Mouse (Mus musculus): ENCODE measurements at regions not wholly inside any gene's neighbourhood (a gene's known extent, or its start where the extent isn't known, plus 50 kb on each side); places are given as distances from the start of the nearest gene placed in this dataset.
A peak's percentile ranks its signal among the peaks of the same experiment; 100 is the strongest.

DNA sequence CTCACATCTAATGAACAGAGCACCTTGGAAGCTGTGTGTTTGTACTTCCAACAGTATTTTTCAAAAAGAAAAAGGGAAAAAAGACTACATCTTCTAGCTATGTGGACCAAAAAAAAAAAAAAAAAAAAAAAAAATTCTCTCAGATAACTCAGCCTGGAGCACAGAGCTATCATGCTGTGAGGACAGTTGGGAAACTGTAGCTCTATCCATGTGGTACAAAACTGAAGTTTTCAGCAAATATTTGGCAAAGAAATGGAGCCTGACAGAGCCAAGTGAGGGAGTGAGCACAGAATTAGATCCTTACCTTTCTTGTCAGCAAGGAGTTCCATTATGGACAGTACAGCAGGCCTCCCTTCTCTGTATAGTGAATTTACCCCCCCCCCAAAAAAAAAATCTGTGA lies 550.2 kb downstream of the Rapgef2 start:
- no peak for ATAC-seq (ENCODE audit: low read depth)
- Histone ChIP-seq H3K9me3 (ENCODE audit: control insufficient read depth, low read length) (no peaks in the 10 kb centered on the region), H3K9ac (replicated peaks; ENCODE audit: low read depth, low read length) (no peak overlapping the region), H3K4me3 (ENCODE audit: low read depth, low read length) (no peak overlapping the region), H3K4me1 (ENCODE audit: control insufficient read depth, insufficient read depth, low read length) (no peaks in the 10 kb centered on the region), H3K27ac (ENCODE audit: low read depth, low read length) (no peak overlapping the region), H3K4me2 (ENCODE audit: low read depth, low read length) (no peak overlapping the region), H3K36me3 (ENCODE audit: control insufficient read depth, insufficient read depth, low read length) (no peaks in the 10 kb centered on the region), H3K27me3 (ENCODE audit: control insufficient read depth, insufficient read depth, low read length) (no peaks in the 10 kb centered on the region)

DNA sequence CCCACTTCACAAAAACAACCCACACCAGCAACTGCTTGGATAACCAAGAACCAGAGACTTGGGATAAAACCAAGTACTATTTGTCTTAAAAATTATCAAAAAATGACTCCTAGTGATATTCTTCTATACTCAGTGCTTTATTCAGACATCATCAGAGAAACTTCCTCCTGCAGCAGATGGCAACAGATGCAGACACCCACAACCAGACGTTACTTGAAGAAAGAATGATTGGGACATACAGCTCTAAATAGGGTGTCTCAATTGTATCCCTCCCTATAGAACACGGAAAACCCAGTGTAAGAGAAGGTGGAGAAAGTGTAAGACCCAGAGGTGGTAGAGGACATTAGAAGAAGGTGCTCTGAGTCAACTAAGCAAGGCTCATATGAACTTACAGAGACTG lies 569.6 kb downstream of the Rapgef2 start:
- Histone ChIP-seq H3K9ac (replicated peaks; ENCODE audit: low read depth, low read length) (no peak overlapping the region), H3K27me3 (ENCODE audit: control insufficient read depth, insufficient read depth, low read length) (no peaks in the 10 kb centered on the region), H3K4me1 (ENCODE audit: control insufficient read depth, insufficient read depth, low read length) (no peaks in the 10 kb centered on the region), H3K4me3 (ENCODE audit: low read depth, low read length) (no peak overlapping the region), H3K4me2 (ENCODE audit: low read depth, low read length) (no peak overlapping the region), H3K36me3 (ENCODE audit: control insufficient read depth, insufficient read depth, low read length) (no peaks in the 10 kb centered on the region), H3K9me3 (ENCODE audit: control insufficient read depth, low read length) (no peaks in the 10 kb centered on the region), H3K27ac (ENCODE audit: low read depth, low read length) (no peak overlapping the region)
- ATAC-seq (ENCODE audit: low read depth): no peak
- 80% methylated on average over 2 of the region's 2 CpGs for WGBS

DNA sequence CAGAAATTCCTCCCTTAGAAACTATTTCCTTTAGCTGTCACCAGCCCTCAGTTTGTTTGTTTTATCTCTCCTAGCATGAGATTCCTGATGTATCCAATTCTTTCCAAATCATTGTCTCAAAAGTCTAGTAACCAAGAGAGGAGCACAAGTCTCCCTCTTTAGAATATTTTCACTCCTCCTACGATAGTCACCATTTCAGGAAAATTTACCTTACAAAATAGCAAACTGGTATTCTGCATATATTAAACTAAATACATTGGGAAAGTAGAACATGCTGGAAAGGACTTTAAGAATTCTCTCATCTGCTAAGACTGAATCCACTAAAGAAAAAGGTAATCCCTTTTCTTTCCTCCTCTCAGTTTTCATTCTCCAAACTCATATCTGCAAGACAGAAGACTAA lies 578.6 kb downstream of the Rapgef2 start:
- ATAC-seq (ENCODE audit: low read depth): no peak
- Histone ChIP-seq H3K27ac (ENCODE audit: low read depth, low read length) (no peak overlapping the region), H3K36me3 (ENCODE audit: control insufficient read depth, insufficient read depth, low read length) (no peaks in the 10 kb centered on the region), H3K4me1 (ENCODE audit: control insufficient read depth, insufficient read depth, low read length) (no peaks in the 10 kb centered on the region), H3K4me3 (ENCODE audit: low read depth, low read length) (no peak overlapping the region), H3K27me3 (ENCODE audit: control insufficient read depth, insufficient read depth, low read length) (no peaks in the 10 kb centered on the region), H3K4me2 (ENCODE audit: low read depth, low read length) (no peak overlapping the region), H3K9ac (replicated peaks; ENCODE audit: low read depth, low read length) (no peak overlapping the region), H3K9me3 (ENCODE audit: control insufficient read depth, low read length) (no peaks in the 10 kb centered on the region)
- 85% methylated on average over 1 of the region's 1 CpGs for WGBS

DNA sequence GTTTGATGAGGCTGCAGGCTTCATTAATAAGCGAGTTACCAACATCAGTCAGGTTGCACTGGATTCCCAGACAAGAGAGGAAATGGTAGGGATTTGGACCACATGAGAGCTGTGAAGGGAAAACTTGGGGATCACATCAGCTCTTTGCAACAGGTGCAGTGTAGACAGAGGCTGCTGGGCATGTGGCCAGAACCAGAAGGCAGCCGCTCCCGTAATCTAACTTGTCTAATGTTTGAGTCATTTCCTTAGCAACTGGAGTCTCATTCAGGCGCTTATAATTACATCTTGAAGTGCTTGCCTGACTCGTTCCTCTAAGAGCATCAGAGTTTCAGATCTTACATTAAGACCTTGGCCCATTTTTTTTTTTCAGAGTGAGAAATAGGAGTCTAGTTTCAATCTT lies 587.4 kb downstream of the Rapgef2 start:
- WGBS: 61% methylated on average over 5 of the region's 5 CpGs
- Histone ChIP-seq H3K27ac (ENCODE audit: low read depth, low read length) (no peak overlapping the region), H3K27me3 (ENCODE audit: control insufficient read depth, insufficient read depth, low read length) (no peaks in the 10 kb centered on the region), H3K36me3 (ENCODE audit: control insufficient read depth, insufficient read depth, low read length) (no peaks in the 10 kb centered on the region), H3K4me1 (ENCODE audit: control insufficient read depth, insufficient read depth, low read length) (no peaks in the 10 kb centered on the region), H3K4me3 (ENCODE audit: low read depth, low read length) (no peak overlapping the region), H3K9ac (replicated peaks; ENCODE audit: low read depth, low read length) (no peak overlapping the region), H3K4me2 (ENCODE audit: low read depth, low read length) (no peak overlapping the region), H3K9me3 (ENCODE audit: control insufficient read depth, low read length) (no peaks in the 10 kb centered on the region)
- no peak for ATAC-seq (ENCODE audit: low read depth)

DNA sequence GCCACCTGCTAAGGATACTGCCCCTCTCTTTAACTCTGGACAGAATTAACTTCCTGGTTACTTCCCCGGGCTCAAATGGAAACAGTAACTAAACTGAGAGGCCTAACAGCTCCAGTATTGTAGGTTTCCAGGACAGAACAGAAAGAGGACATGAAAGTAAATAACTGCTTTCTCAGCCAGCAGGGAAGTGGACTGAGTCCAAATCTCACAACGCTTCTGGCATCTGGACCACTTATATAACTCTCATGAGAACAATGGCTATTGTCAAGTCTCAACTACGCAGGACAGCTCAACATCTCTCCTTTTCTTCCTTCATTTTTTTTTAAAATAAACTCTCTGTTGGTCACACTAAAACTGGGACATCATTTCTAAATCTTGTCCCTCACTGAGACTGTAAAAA lies 594.8 kb downstream of the Rapgef2 start:
- WGBS: 24% methylated on average over 3 of the region's 3 CpGs
- no peak overlapping the region for H3K4me3 ChIP-seq (ENCODE audit: low read depth, low read length)
- peak; percentile 17; the same call in 1 of the 2 replicates for ATAC-seq (ENCODE audit: low read depth)
- no peaks in the 10 kb centered on the region for H3K4me1 ChIP-seq (ENCODE audit: control insufficient read depth, insufficient read depth, low read length)
- H3K27ac ChIP-seq (ENCODE audit: low read depth, low read length): no peak overlapping the region
- no peak overlapping the region for H3K4me2 ChIP-seq (ENCODE audit: low read depth, low read length)
- H3K27me3 ChIP-seq (ENCODE audit: control insufficient read depth, insufficient read depth, low read length): no peaks in the 10 kb centered on the region
- no peak overlapping the region for H3K9ac ChIP-seq (replicated peaks; ENCODE audit: low read depth, low read length)
- H3K36me3 ChIP-seq (ENCODE audit: control insufficient read depth, insufficient read depth, low read length): no peaks in the 10 kb centered on the region
- no peaks in the 10 kb centered on the region for H3K9me3 ChIP-seq (ENCODE audit: control insufficient read depth, low read length)

DNA sequence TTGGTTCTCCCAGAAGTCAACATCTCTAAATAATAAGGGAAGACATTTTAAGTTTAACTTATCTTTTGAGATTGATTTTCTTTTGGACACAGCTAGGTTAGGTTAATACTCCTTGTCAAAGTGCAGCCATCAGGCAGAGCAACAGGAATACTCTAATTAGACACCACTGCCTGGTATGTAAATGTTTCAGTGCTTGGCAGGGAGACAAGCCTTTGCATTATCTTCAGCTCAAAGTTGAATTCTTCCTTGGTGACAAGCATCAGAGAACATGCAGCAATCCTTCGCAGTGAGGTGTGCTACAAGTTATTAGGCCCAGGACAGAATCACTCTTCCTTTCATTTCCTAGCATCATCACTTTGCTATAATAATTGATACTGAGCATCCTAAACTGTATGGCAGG lies 608.7 kb downstream of the Rapgef2 start:
- Histone ChIP-seq H3K36me3 (ENCODE audit: control insufficient read depth, insufficient read depth, low read length) (no peaks in the 10 kb centered on the region), H3K4me1 (ENCODE audit: control insufficient read depth, insufficient read depth, low read length) (no peaks in the 10 kb centered on the region), H3K27ac (ENCODE audit: low read depth, low read length) (no peak overlapping the region), H3K4me3 (ENCODE audit: low read depth, low read length) (no peak overlapping the region), H3K27me3 (ENCODE audit: control insufficient read depth, insufficient read depth, low read length) (no peaks in the 10 kb centered on the region), H3K9me3 (ENCODE audit: control insufficient read depth, low read length) (no peaks in the 10 kb centered on the region), H3K4me2 (ENCODE audit: low read depth, low read length) (no peak overlapping the region), H3K9ac (replicated peaks; ENCODE audit: low read depth, low read length) (no peak overlapping the region)
- WGBS: 76% methylated on average over 1 of the region's 1 CpGs
- ATAC-seq (ENCODE audit: low read depth): no peak

DNA sequence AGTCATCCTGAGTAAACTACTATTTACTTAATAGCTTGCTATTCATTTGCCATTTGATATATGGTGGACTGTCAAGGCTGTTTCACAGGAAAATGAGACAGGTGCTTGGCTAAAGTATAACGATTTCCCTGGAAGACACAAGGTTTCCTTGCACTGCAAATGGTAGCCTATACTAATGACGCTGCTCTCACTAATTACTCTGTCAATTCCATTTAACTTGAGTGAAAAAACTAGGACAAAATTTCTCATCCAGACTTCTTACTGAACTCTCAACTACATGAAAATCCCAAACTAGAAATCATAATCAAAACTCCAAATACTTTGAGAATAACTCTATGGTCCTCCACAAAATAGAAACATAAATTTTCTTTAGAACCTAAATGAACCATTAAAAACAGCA lies 609.5 kb downstream of the Rapgef2 start:
- H3K4me1 ChIP-seq (ENCODE audit: control insufficient read depth, insufficient read depth, low read length): no peaks in the 10 kb centered on the region
- no peak for ATAC-seq (ENCODE audit: low read depth)
- 94% methylated on average over 2 of the region's 2 CpGs for WGBS
- no peak overlapping the region for H3K9ac ChIP-seq (replicated peaks; ENCODE audit: low read depth, low read length)
- H3K4me3 ChIP-seq (ENCODE audit: low read depth, low read length): no peak overlapping the region
- H3K36me3 ChIP-seq (ENCODE audit: control insufficient read depth, insufficient read depth, low read length): no peaks in the 10 kb centered on the region
- H3K9me3 ChIP-seq (ENCODE audit: control insufficient read depth, low read length): no peaks in the 10 kb centered on the region
- no peaks in the 10 kb centered on the region for H3K27me3 ChIP-seq (ENCODE audit: control insufficient read depth, insufficient read depth, low read length)
- no peak overlapping the region for H3K4me2 ChIP-seq (ENCODE audit: low read depth, low read length)
- no peak overlapping the region for H3K27ac ChIP-seq (ENCODE audit: low read depth, low read length)

DNA sequence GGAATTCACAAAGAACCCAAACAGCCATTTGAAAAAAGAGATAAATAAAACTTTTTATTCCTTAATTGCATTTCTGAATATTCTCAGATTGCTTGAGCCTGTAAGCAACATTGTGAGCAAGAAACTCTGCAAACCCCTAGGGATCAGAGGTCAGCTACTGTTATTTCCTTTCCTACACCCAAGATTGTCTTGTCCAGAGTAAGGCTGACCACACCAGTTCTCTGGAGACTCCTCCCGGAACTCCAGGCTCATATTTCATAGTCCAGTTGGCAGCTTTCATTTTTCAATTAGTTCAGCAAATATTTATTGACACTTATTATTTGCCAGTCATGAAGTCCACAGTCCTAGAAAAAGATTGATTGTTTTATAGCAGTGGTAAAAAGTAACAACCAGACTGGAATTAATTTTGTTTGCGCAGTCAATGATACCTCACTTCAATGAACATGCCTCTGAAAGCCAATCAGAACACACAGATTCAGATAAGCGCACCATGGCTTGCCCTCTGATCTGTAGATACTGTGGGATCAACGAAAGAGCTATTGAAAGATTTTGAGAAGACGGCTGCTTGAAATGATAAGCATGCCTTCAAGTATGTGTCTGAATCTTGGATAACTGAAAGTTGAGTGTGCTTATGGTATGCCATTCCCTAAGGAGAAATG lies 611.7 kb downstream of the Rapgef2 start:
- Histone ChIP-seq H3K27me3 (ENCODE audit: control insufficient read depth, insufficient read depth, low read length) (no peaks in the 10 kb centered on the region), H3K36me3 (ENCODE audit: control insufficient read depth, insufficient read depth, low read length) (no peaks in the 10 kb centered on the region), H3K4me2 (ENCODE audit: low read depth, low read length) (no peak overlapping the region), H3K9me3 (ENCODE audit: control insufficient read depth, low read length) (no peaks in the 10 kb centered on the region), H3K9ac (replicated peaks; ENCODE audit: low read depth, low read length) (no peak overlapping the region), H3K4me1 (ENCODE audit: control insufficient read depth, insufficient read depth, low read length) (no peaks in the 10 kb centered on the region), H3K4me3 (ENCODE audit: low read depth, low read length) (no peak overlapping the region), H3K27ac (ENCODE audit: low read depth, low read length) (no peak overlapping the region)
- 66% methylated on average over 5 of the region's 5 CpGs for WGBS
- ATAC-seq (ENCODE audit: low read depth): no peak

DNA sequence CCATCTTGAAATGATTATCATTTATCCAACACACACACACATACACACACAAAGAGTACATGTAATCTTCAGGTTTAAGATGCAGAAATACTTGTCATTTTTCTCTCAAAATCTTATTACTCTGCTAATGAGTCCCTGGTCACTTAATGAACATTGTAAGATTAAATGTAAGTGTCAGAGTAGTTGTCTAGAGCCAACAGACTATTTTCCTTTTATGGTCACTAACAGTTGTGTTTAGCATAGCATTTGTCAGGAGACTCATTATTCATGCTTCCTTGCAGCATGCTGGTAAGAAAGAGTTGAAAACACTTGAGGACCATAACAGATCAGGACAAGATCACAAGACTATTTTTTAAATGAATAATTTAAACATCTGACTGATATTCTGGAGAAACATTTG lies 618.3 kb downstream of the Rapgef2 start:
- H3K4me3 ChIP-seq (ENCODE audit: low read depth, low read length): no peak overlapping the region
- H3K9me3 ChIP-seq (ENCODE audit: control insufficient read depth, low read length): no peaks in the 10 kb centered on the region
- H3K27ac ChIP-seq (ENCODE audit: low read depth, low read length): no peak overlapping the region
- no peaks in the 10 kb centered on the region for H3K36me3 ChIP-seq (ENCODE audit: control insufficient read depth, insufficient read depth, low read length)
- H3K4me2 ChIP-seq (ENCODE audit: low read depth, low read length): no peak overlapping the region
- H3K4me1 ChIP-seq (ENCODE audit: control insufficient read depth, insufficient read depth, low read length): no peaks in the 10 kb centered on the region
- no peak for ATAC-seq (ENCODE audit: low read depth)
- no peaks in the 10 kb centered on the region for H3K27me3 ChIP-seq (ENCODE audit: control insufficient read depth, insufficient read depth, low read length)
- no peak overlapping the region for H3K9ac ChIP-seq (replicated peaks; ENCODE audit: low read depth, low read length)

Data from neural tube, embryonic 14.5 days (tissue).